Mouse (Mus musculus) embryonic facial prominence, embryonic 14.5 days (tissue): ENCODE results near the gene C730034F03Rik. TPM values are rescaled to one million over a fixed set of nuclear protein-coding genes. Genes with fewer than 3 reads are reported as not detected.

Source experiments
- ATAC-seq: fragments of 200-750 bp; cut with Nextera tagmentation; 2 replicates; pipeline ENCODE4 v1.8.0; 2017; ENCODE audit warnings: low read depth, moderate number of reproducible peaks, moderate TSS enrichment
- DNase-seq: peaks from one replicate; pipeline ENCODE4 v3.0.0-alpha.2; 2015; ENCODE audit warnings: low spot score
- H3K27ac ChIP-seq: fragments of 300-500 bp; sonication (generic); replicated peaks from 2 replicates; pipeline ENCODE4 v1.5.1; 2014; ENCODE audit warnings: low read depth, mild to moderate bottlenecking, low read length, moderate library complexity
- H3K27me3 ChIP-seq: fragments of 300-500 bp; sonication (generic); replicated peaks from 2 replicates; pipeline ENCODE4 v1.6.1; 2014; ENCODE audit warnings: low read length; ENCODE audit not compliant: control insufficient read depth, insufficient read depth
- H3K36me3 ChIP-seq: fragments of 300-500 bp; sonication (generic); 2 replicates; pipeline ENCODE4 v1.6.1; 2014; ENCODE audit warnings: low read length, mixed read lengths; ENCODE audit not compliant: control insufficient read depth, insufficient read depth
- H3K4me1 ChIP-seq: fragments of 300-500 bp; sonication (generic); 2 replicates; pipeline ENCODE4 v1.6.1; 2014; ENCODE audit warnings: antibody characterized with exemption, low read length; ENCODE audit not compliant: control insufficient read depth, insufficient read depth
- H3K4me2 ChIP-seq: fragments of 300-500 bp; sonication (generic); 2 replicates; pipeline ENCODE4 v1.6.1; 2014; ENCODE audit warnings: low read depth, mild to moderate bottlenecking, low read length, moderate library complexity, mixed read lengths
- H3K4me3 ChIP-seq: fragments of 300-500 bp; sonication (generic); 2 replicates; pipeline ENCODE4 v1.5.1; 2014; ENCODE audit warnings: low read depth, mild to moderate bottlenecking, low read length
- H3K9ac ChIP-seq: fragments of 300-500 bp; sonication (generic); 2 replicates; pipeline ENCODE4 v1.6.1; 2014; ENCODE audit warnings: low read depth, mild to moderate bottlenecking, low read length, moderate library complexity, mixed read lengths
- H3K9me3 ChIP-seq: fragments of 300-500 bp; sonication (generic); 2 replicates; pipeline ENCODE4 v1.6.1; 2016; ENCODE audit warnings: low read length; ENCODE audit not compliant: control insufficient read depth
- WGBS: fragments of 180-500 bp; shearing (Covaris S2); extraction: QIAGEN DNeasy Blood & Tissue Kit; methylation state at CpG from one replicate; pipeline ENCODE4 v1.1.7; 2014; 5-methylcytosine and 5-hydroxymethylcytosine counted together
- polyA plus RNA-seq: library from polyadenylated mRNA; unstranded; fragments of >200 nt; fragmentation: Nextera tagmentation; extraction: Ambion mirVana; gene quantifications from 2 replicates; pipeline ENCODE4 v1.2.1, GENCODE M21; 2014

The C730034F03Rik gene
- 1.1 and 2.3 TPM in 2 replicates for polyA plus RNA-seq

- WGBS: 1% methylated on average over 48 of the region's 70 CpGs
- peak within 1 kb of the TSS; percentile 80 for H3K4me2 ChIP-seq
- H3K4me1 ChIP-seq: peaks cover 13% of the 10 kb centered on the region
- ATAC-seq (peak; percentile 94), DNase-seq (peak; percentile 98)
- H3K9ac ChIP-seq: peak within 1 kb of the TSS; percentile 80
- H3K27ac ChIP-seq: peak within 1 kb of the TSS; percentile 95
- H3K27me3 ChIP-seq: no peaks in the 10 kb centered on the region
- peak within 1 kb of the TSS; percentile 70 for H3K4me3 ChIP-seq
- peaks cover 27% of the 10 kb centered on the region for H3K36me3 ChIP-seq
- H3K9me3 ChIP-seq: no peaks in the 10 kb centered on the region
Measured at GRCm38 (mm10) chr15:89429352-89430221, at the start of gene C730034F03Rik, which contains the start of the genes Gm44502 and Chkb. C730034F03Rik (plus strand) TSS chr15:89429589. Gm44502 (minus strand) TSS chr15:89429696. Chkb (minus strand) TSS chr15:89429908.

- no peaks in the 10 kb centered on the region for H3K36me3 ChIP-seq
- no peaks in the 10 kb centered on the region for H3K4me1 ChIP-seq
- DNase-seq (no peak), ATAC-seq (no peak)
- no peak within 1 kb of the TSS for H3K9ac ChIP-seq
- no peak within 1 kb of the TSS for H3K4me2 ChIP-seq
- no peaks in the 10 kb centered on the region for H3K9me3 ChIP-seq
- 77% methylated on average over 7 of the region's 7 CpGs for WGBS
- H3K4me3 ChIP-seq: no peak within 1 kb of the TSS
- peaks cover 16% of the 10 kb centered on the region for H3K27me3 ChIP-seq
- H3K27ac ChIP-seq: no peak within 1 kb of the TSS
Measured at GRCm38 (mm10) chr15:89384617-89385016, 44.8 kb upstream of the C730034F03Rik start, which contains the start of gene Klhdc7b. Klhdc7b (plus strand) TSS chr15:89384917.

- H3K9me3 ChIP-seq: no peaks in the 10 kb centered on the region
- no peak overlapping the region for H3K27ac ChIP-seq
- H3K27me3 ChIP-seq: no peaks in the 10 kb centered on the region
- no peak overlapping the region for H3K4me2 ChIP-seq
- H3K4me3 ChIP-seq: no peak overlapping the region
- no peak overlapping the region for H3K9ac ChIP-seq
- H3K36me3 ChIP-seq: no peaks in the 10 kb centered on the region
- DNase-seq (no peak), ATAC-seq (no peak)
- WGBS: 39% methylated on average over 12 of the region's 12 CpGs
- H3K4me1 ChIP-seq: no peaks in the 10 kb centered on the region
Measured at GRCm38 (mm10) chr15:89387127-89387526, 42.3 kb upstream of the C730034F03Rik start.

- Histone ChIP-seq H3K9me3 (no peaks in the 10 kb centered on the region), H3K27me3 (no peaks in the 10 kb centered on the region), H3K4me2 (no peak overlapping the region), H3K4me1 (no peaks in the 10 kb centered on the region), H3K9ac (no peak overlapping the region), H3K36me3 (no peaks in the 10 kb centered on the region), H3K4me3 (no peak overlapping the region), H3K27ac (no peak overlapping the region)
- 90% methylated on average over 10 of the region's 10 CpGs for WGBS
- no peak for ATAC-seq
- no peak for DNase-seq
Measured at GRCm38 (mm10) chr15:89390081-89390480, 39.3 kb upstream of the C730034F03Rik start.

GRCm38 (mm10) chr15:89396883-89397282, 32.5 kb upstream of the C730034F03Rik start:
- no peak overlapping the region for H3K27ac ChIP-seq
- no peak overlapping the region for H3K9ac ChIP-seq
- no peak overlapping the region for H3K4me3 ChIP-seq
- no peaks in the 10 kb centered on the region for H3K9me3 ChIP-seq
- DNase-seq (no peak), ATAC-seq (no peak)
- H3K4me2 ChIP-seq: no peak overlapping the region
- H3K27me3 ChIP-seq: no peaks in the 10 kb centered on the region
- no peaks in the 10 kb centered on the region for H3K4me1 ChIP-seq
- WGBS: 89% methylated on average over 4 of the region's 4 CpGs
- no peaks in the 10 kb centered on the region for H3K36me3 ChIP-seq

- no peak for ATAC-seq
- H3K27me3 ChIP-seq: no peaks in the 10 kb centered on the region
Measured at GRCm38 (mm10) chr15:89398146-89398545, 31.2 kb upstream of the C730034F03Rik start.

GRCm38 (mm10) chr15:89399716-89400115, 29.7 kb upstream of the C730034F03Rik start:
- WGBS: 50% methylated on average over 1 of the region's 1 CpGs
- H3K9ac ChIP-seq: no peak overlapping the region
- H3K36me3 ChIP-seq: no peaks in the 10 kb centered on the region
- no peaks in the 10 kb centered on the region for H3K27me3 ChIP-seq
- H3K4me2 ChIP-seq: no peak overlapping the region
- DNase-seq: no peak
- H3K27ac ChIP-seq: no peak overlapping the region
- ATAC-seq: no peak
- H3K4me1 ChIP-seq: no peaks in the 10 kb centered on the region
- H3K9me3 ChIP-seq: no peaks in the 10 kb centered on the region
- no peak overlapping the region for H3K4me3 ChIP-seq

More at GRCm38 (mm10) chr15:89398146-89398545, 31.2 kb upstream of the C730034F03Rik start:
- no peak overlapping the region for H3K27ac ChIP-seq
- H3K4me2 ChIP-seq: no peak overlapping the region
- no peaks in the 10 kb centered on the region for H3K36me3 ChIP-seq
- WGBS: 70% methylated on average over 2 of the region's 2 CpGs
- no peaks in the 10 kb centered on the region for H3K9me3 ChIP-seq
- no peak overlapping the region for H3K4me3 ChIP-seq
- peak; percentile 6 for DNase-seq
- no peaks in the 10 kb centered on the region for H3K4me1 ChIP-seq
- H3K9ac ChIP-seq: no peak overlapping the region

GRCm38 (mm10) chr15:89402471-89402870, 26.9 kb upstream of the C730034F03Rik start:
- no peak overlapping the region for H3K9ac ChIP-seq
- 0 out of 2 replicates have a peak, but pooled peaks cover 5% of the 10 kb centered on the region for H3K9me3 ChIP-seq
- H3K27me3 ChIP-seq: no peaks in the 10 kb centered on the region
- H3K4me3 ChIP-seq: no peak overlapping the region
- DNase-seq (no peak), ATAC-seq (no peak)
- no peak overlapping the region for H3K4me2 ChIP-seq
- no peaks in the 10 kb centered on the region for H3K4me1 ChIP-seq
- no peak overlapping the region for H3K27ac ChIP-seq
- 92% methylated on average over 1 of the region's 1 CpGs for WGBS
- no peaks in the 10 kb centered on the region for H3K36me3 ChIP-seq
